Mouse (Mus musculus) myocyte (in vitro differentiated cells): ENCODE measurements around the gene Olfr1431. TPM values are rescaled to one million over a fixed set of nuclear protein-coding genes. Genes with fewer than 3 reads are reported as not detected.
"Not testable (repeated sequence)": the region's sequence is repeated elsewhere in the genome, so short reads cannot be mapped to it uniquely, and the experiment has no call there.

ENCODE experiments used
- H3K27me3 ChIP-seq: one replicate; pipeline ENCODE4 v1.6.1; 2011; ENCODE audit not compliant: control insufficient read depth, insufficient read depth, insufficient read length
- H3K36me3 ChIP-seq: one replicate; pipeline ENCODE4 v1.6.1; 2011; ENCODE audit not compliant: control insufficient read depth, insufficient read depth
- H3K4me2 ChIP-seq: one replicate; pipeline ENCODE4 v1.6.1; 2011; ENCODE audit warnings: low read depth, control low read depth
- H3K4me3 ChIP-seq: one replicate; pipeline ENCODE4 v1.5.1; 2011; ENCODE audit warnings: mild to moderate bottlenecking, control low read depth, moderate library complexity
- H3K79me2 ChIP-seq: one replicate; pipeline ENCODE4 v1.6.1; 2011; ENCODE audit not compliant: control insufficient read depth, insufficient read depth
- H3ac ChIP-seq: one replicate; pipeline ENCODE4 v1.6.1; 2011; ENCODE audit not compliant: control insufficient read depth, insufficient read length
- CEBPB ChIP-seq: IDR thresholded peaks from 2 replicates; pipeline ENCODE4 v1.6.1; 2011; ENCODE audit warnings: mild to moderate bottlenecking, moderate library complexity; ENCODE audit not compliant: poor library complexity, insufficient read depth, severe bottlenecking
- E2F4 ChIP-seq: IDR thresholded peaks from one replicate; pipeline ENCODE4 v1.6.1; 2011; ENCODE audit warnings: mild to moderate bottlenecking, control low read depth, moderate library complexity; ENCODE audit not compliant: insufficient read depth
- MAX ChIP-seq: IDR thresholded peaks from one replicate; pipeline ENCODE4 v1.6.1; 2011; ENCODE audit warnings: low read depth, mild to moderate bottlenecking, control low read depth
- MYOD1 ChIP-seq, 3 experiments: IDR thresholded peaks; one replicate each; pipeline ENCODE4 v1.6.1; 2011; ENCODE audit warnings: control low read depth in 2 of 3, low read depth in 2 of 3, mild to moderate bottlenecking in 2 of 3, moderate library complexity in 1 of 3; ENCODE audit not compliant: insufficient read length in 2 of 3, control insufficient read depth in 1 of 3
- MYOG ChIP-seq, 3 experiments: IDR thresholded peaks; one replicate each; pipeline ENCODE4 v1.6.1; 2011; ENCODE audit warnings: control low read depth in 2 of 3, low read depth in 2 of 3, mild to moderate bottlenecking in 2 of 3; ENCODE audit not compliant: insufficient read length in 2 of 3, control insufficient read depth in 1 of 3, insufficient read depth in 1 of 3
- POLR2A ChIP-seq: IDR thresholded peaks from one replicate; pipeline ENCODE4 v1.6.1; 2011; ENCODE audit warnings: low read depth, mild to moderate bottlenecking, control low read depth, moderate library complexity; ENCODE audit not compliant: insufficient read length
- POLR2AphosphoS2 ChIP-seq: IDR thresholded peaks from one replicate; pipeline ENCODE4 v1.6.1; 2011; ENCODE audit warnings: low read depth, control low read depth; ENCODE audit not compliant: insufficient read length
- REST ChIP-seq: IDR thresholded peaks from one replicate; pipeline ENCODE4 v1.6.1; 2011; ENCODE audit warnings: mild to moderate bottlenecking, control low read depth, moderate library complexity; ENCODE audit not compliant: insufficient read depth, insufficient read length
- SRF ChIP-seq: IDR thresholded peaks from one replicate; pipeline ENCODE4 v1.6.1; 2011; ENCODE audit warnings: low read depth; ENCODE audit not compliant: control insufficient read depth, insufficient read length
- TCF12 ChIP-seq: IDR thresholded peaks from one replicate; pipeline ENCODE4 v1.6.1; 2011; ENCODE audit warnings: mild to moderate bottlenecking, control low read depth; ENCODE audit not compliant: poor library complexity, insufficient read depth, severe bottlenecking
- TCF3 ChIP-seq: IDR thresholded peaks from one replicate; pipeline ENCODE4 v1.6.1; 2011; ENCODE audit warnings: low read depth, control low read depth; ENCODE audit not compliant: insufficient read length
- USF1 ChIP-seq: IDR thresholded peaks from one replicate; pipeline ENCODE4 v1.6.1; 2011; ENCODE audit warnings: low read depth, mild to moderate bottlenecking, control low read depth, moderate library complexity
- polyA plus RNA-seq: library from polyadenylated mRNA; unstranded; fragments of >200 nt; fragmentation: generic; extraction: Trizol; gene quantifications from one replicate; pipeline ENCODE4 v1.2.1, GENCODE M21; 2012; ENCODE audit warnings: missing spikeins

Olfr1431 gene
- polyA plus RNA-seq = not detected

DNA sequence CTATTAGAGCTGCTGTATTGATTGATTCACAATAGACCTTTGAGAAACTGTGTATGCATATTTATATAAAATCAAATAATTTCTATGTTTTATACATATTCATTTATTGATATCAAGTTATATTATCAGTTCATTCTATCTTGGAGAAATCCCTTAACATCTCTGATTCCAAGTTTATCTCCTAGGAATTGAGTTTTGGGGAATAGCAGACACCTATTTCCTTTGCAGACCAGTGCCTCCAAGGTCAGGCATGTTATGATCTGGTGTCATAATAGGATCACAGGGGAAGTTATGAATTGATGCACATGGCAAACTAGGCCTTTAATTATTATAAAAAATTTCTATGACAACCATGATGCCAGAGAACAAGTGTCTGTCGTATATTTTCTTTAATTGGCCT is at the start of gene Olfr1431:
TSS of gene Olfr1431 (plus strand) at position 301 of the 400 bp plus-strand sequence.
- Histone ChIP-seq H3K36me3 (no peaks in the 10 kb centered on the region), H3K27me3 (no peaks in the 10 kb centered on the region), H3K4me3 (no peak within 1 kb of the TSS), H3ac (no peak within 1 kb of the TSS), H3K4me2 (no peak within 1 kb of the TSS), H3K79me2 (no peaks in the 10 kb centered on the region)
- TF ChIP-seq TCF12 = no peak
- no peak for TF ChIP-seq E2F4
- TF ChIP-seq MYOD1 (IDR thresholded peaks at IDR 0.05; ENCODE audit: control insufficient read depth in 1 of 3, insufficient read length in 2 of 3, low read depth in 2 of 3) = no peak
- no peak for TF ChIP-seq MAX
- no peak for TF ChIP-seq CEBPB
- no peak for TF ChIP-seq REST
- no peak for TF ChIP-seq TCF3
- no peak for TF ChIP-seq POLR2AphosphoS2
- TF ChIP-seq SRF = no peak
- no peak for TF ChIP-seq MYOG (IDR thresholded peaks at IDR 0.05; ENCODE audit: control insufficient read depth in 1 of 3, insufficient read depth in 1 of 3, insufficient read length in 2 of 3, low read depth in 2 of 3)
- TF ChIP-seq POLR2A = no peak

DNA sequence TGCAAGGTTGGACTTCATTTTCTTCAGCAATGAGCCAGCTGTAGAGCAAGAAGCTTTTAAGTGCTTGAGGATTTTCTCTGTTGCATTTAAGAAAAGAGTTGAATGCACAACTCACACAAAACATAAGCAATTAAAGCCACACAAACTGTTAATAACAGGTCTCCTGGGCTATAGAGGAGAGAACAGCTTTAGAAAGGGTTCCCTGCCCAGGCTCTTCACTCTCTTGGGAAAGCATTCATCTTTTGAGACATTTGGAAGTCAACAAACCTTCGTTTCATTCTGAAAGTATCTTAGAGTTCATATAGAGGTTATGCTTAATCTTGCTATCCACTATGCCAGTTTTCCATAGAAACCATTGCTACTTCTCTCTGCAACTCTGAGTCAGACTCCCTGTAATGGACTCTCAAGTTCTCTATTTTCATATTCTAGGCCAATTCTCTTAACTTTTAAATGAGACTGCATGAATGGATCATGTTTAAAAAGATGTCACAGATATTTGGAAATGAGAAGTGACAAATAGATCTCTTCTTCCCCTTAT is 30.3 kb upstream of the Olfr1431 start, which contains the start of gene Olfr1555-ps1:
TSS of gene Olfr1555-ps1 (minus strand) at position 51 of the 538 bp plus-strand sequence.
- H3K4me3 ChIP-seq, H3K36me3 ChIP-seq, H3K27me3 ChIP-seq, H3K79me2 ChIP-seq, H3K4me2 ChIP-seq, H3ac ChIP-seq: not testable (repeated sequence)

DNA sequence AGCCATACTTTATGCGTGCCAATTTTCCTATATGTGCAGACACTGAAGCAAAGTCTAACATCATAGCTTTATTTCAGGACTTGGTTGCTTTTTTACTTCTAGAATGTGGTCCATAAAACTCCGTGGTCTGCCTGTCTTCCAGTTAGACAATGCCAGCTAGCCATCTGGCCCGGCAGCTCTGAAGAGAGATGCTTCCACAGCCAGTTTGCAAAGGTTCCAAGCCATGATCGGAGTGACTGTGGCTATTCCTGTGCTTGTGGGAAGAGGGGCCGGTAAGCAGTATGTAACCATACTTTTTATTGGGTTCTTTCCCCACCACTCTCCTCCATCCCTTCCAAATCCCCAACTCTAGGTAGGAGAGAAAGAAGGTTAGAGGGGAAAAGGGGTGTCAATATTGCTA is 25.0 kb upstream of the Olfr1431 start:
- not testable (repeated sequence) for H3K27me3 ChIP-seq, H3K36me3 ChIP-seq, H3K79me2 ChIP-seq, H3K4me3 ChIP-seq, H3K4me2 ChIP-seq, H3ac ChIP-seq

DNA sequence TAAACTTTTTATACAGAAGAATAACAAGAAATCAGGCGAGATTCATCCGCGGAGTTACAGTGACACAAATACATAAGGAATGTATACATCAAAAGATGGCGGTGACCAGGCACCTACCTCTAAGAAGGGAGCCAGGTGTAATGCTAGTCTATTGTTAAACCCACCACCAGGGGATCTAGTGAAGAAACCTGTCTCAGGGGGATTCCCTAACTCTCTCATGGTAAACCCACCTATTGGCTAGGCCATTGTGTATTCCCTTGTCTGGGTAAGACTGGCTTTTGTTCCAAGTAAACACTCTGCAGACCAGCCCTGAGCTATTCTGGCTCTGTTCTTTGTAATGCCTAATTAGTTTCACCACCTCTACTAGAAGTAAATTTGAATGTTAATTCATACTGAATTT is 1.4 kb upstream of the Olfr1431 start:
- not testable (repeated sequence) for H3K4me3 ChIP-seq, H3K4me2 ChIP-seq, H3K36me3 ChIP-seq, H3ac ChIP-seq, H3K27me3 ChIP-seq, H3K79me2 ChIP-seq

DNA sequence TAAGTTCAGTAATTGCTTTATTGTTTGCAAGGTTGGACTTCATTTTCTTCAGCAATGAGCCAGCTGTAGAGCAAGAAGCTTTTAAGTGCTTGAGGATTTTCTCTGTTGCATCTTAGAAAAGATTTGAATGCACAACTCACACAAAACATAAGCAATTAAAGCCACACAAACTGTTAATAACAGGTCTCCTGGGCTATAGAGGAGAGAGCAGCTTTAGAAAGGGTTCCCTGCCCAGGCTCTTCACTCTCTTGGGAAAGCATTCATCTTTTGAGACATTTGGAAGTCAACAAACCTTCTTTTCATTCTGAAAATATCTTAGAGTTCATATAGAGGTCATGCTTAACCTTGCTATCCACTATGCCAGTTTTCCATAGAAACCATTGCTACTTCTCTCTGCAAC is 32.1 kb downstream of the Olfr1431 start, which contains the start of gene Olfr1432:
TSS of gene Olfr1432 (minus strand) at position 101 of the 400 bp plus-strand sequence.
- H3K36me3 ChIP-seq, H3K27me3 ChIP-seq, H3K4me2 ChIP-seq, H3ac ChIP-seq, H3K4me3 ChIP-seq, H3K79me2 ChIP-seq: not testable (repeated sequence)

DNA sequence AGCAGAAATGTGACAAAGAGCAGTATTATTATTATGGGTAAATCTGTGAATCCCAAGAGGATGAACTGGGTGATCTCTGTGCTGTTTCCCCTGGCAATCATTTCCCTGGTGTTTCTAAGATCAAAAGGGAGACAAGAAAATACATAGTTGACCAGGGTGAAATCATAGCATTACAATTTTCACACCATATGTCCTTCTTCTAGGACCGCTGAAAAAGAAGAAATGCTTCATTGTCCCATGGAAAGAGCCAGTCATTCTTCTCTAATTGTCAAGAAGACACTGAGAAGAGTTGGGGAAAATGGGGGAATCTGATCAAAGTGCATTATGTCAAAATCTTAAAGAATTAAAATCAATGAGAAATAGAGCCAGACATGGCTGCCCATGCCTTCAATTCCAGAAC is 41.1 kb downstream of the Olfr1431 start, which contains the start of gene Olfr262:
TSS of gene Olfr262 (minus strand) at position 101 of the 400 bp plus-strand sequence.
- H3ac ChIP-seq = no peak within 1 kb of the TSS
- H3K27me3 ChIP-seq = no peaks in the 10 kb centered on the region
- H3K36me3 ChIP-seq = no peaks in the 10 kb centered on the region
- no peak for TF ChIP-seq MYOG (IDR thresholded peaks at IDR 0.05; ENCODE audit: control insufficient read depth in 1 of 3, insufficient read depth in 1 of 3, insufficient read length in 2 of 3, low read depth in 2 of 3)
- no peak for TF ChIP-seq POLR2A
- TF ChIP-seq CEBPB = no peak
- no peak for TF ChIP-seq MAX
- TF ChIP-seq MYOD1 (IDR thresholded peaks at IDR 0.05; ENCODE audit: control insufficient read depth in 1 of 3, insufficient read length in 2 of 3, low read depth in 2 of 3) = no peak
- TF ChIP-seq SRF = no peak
- TF ChIP-seq REST = no peak
- no peak for TF ChIP-seq E2F4
- no peak for TF ChIP-seq USF1
- no peak for TF ChIP-seq TCF12
- TF ChIP-seq TCF3 = no peak
- TF ChIP-seq POLR2AphosphoS2 = no peak
- H3K4me2 ChIP-seq = no peak within 1 kb of the TSS
- H3K4me3 ChIP-seq = no peak within 1 kb of the TSS
- H3K79me2 ChIP-seq = no peaks in the 10 kb centered on the region

DNA sequence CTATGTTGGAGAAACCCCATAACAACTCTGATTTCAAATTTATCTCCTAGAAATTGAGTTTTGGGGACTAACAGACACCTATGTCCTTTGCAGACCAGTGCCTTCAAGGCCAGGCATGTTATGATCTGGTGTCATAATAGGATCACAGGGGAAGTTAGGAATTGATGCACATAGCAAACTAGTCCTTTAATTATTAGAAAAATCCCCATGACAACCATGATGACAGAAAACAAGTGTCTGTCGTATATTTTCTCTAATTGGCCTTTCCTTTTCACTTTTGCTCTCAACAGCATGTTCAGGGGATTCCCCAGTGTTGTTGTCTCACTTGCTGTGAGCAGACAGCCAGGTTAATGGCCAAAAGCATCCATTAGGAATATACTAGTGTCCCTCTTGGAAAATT is 60.3 kb downstream of the Olfr1431 start, which contains the start of gene Olfr235:
TSS of gene Olfr235 (plus strand) at position 301 of the 400 bp plus-strand sequence.
- Histone ChIP-seq H3K36me3 (no peaks in the 10 kb centered on the region), H3K27me3 (no peaks in the 10 kb centered on the region), H3K4me2 (no peak within 1 kb of the TSS), H3K79me2 (no peaks in the 10 kb centered on the region), H3ac (no peak within 1 kb of the TSS), H3K4me3 (no peak within 1 kb of the TSS)
- TF ChIP-seq TCF12 (no peak), E2F4 (no peak), TCF3 (no peak), MAX (no peak), CEBPB (no peak), REST (no peak), SRF (no peak), MYOG (IDR thresholded peaks at IDR 0.05; ENCODE audit: control insufficient read depth in 1 of 3, insufficient read depth in 1 of 3, insufficient read length in 2 of 3, low read depth in 2 of 3) (no peak), POLR2A (no peak), USF1 (no peak), POLR2AphosphoS2 (no peak), MYOD1 (IDR thresholded peaks at IDR 0.05; ENCODE audit: control insufficient read depth in 1 of 3, insufficient read length in 2 of 3, low read depth in 2 of 3) (no peak)
